Mouse (Mus musculus) T-cell, adult 2 months (primary cell): ENCODE measurements at regions not wholly inside any gene's neighbourhood (a gene's known extent, or its start where the extent isn't known, plus 50 kb on each side); places are given as distances from the start of the nearest gene placed in this dataset.

Source experiments
- DNase-seq: peaks from one replicate; pipeline ENCODE4 v3.0.0; 2022; ENCODE audit warnings: low spot score

- DNase-seq, result no peak
Observed at GRCm38 (mm10) chr14:78438064-78438677, 98.4 kb downstream of the Akap11 start.

GRCm38 (mm10) chr14:78436586-78436985 lies 100.0 kb downstream of the Akap11 start:
- DNase-seq, result no peak

GRCm38 (mm10) chr14:78435982-78436381 lies 100.6 kb downstream of the Akap11 start:
- no peak for DNase-seq

DNA sequence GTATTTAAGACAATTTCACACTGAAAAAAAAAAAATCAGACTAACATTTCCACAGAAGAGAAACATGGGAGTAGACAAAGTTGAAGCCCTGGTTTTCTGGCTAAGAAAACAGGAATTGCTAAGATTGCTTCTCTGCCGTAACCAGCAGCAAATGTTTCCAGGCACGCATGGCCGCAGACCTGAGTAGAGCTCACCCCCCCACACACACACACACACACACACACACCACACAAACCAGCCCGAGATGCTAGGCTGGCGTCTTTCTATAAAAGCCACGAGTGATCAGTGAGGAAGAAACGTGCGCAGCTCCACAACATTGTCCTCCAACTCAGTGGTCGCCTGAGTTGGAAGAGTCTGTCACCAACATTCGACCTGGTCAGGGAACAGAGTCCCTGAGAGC lies 101.0 kb downstream of the Akap11 start:
- no peak for DNase-seq

DNA sequence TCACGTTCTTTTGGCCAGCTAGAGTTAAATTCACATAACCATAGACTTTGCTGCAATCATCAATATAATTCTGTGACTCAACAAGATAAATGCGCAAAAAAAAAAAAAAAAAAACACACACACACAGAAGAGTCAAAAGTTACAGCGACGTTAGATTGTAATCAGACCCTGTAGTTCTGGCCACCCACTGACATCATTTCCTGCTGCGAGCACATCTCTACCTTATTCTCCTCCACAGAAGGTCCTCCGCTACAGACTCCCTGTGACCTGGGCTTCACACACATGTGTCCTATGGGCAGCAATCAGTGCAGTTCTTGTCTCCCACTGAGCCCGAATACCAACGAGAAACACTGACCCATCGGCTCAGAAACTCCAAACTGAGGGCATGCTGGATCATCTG lies 101.9 kb downstream of the Akap11 start:
- no peak for DNase-seq

GRCm38 (mm10) chr14:78434126-78434525 lies 102.5 kb downstream of the Akap11 start:
- peak; percentile 15 for DNase-seq

DNA sequence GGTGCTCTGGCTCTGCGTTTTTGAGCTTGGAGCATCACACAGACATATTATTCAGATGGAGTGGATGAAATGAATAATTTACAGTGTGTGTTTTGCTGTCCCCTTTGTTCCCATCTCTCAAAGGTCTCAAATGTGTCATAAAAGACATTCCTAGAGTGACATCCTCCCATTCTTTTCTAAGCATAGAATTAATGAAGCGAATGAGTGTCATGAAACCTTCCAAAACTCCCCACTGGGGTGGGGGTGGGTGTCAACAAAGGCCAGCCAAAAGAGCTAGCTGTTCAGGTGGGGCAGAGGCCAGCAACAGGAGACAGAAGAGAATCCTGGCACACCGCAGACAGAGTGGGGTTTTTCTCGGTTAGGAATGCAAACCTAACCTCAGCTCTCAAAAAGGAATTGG lies 104.1 kb downstream of the Akap11 start:
- no peak for DNase-seq

DNA sequence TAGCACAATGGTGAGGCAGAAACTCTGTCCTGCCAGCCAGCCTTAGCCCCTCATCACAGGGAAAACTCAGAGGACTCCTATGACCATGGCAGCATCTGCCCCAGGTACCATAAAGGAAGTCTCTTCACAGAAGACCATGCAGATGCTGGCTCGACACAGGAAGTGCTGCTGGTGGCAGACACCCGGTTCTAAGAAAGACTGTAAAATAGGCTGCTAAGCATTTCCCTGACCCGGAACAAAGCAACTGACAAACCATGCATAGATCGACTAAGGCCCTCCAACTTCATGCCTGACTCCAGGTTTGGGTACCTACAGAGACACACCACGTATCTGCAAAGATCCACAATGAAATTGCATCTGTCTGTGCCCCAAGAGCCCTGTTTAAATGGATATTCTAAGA lies 104.7 kb downstream of the Akap11 start:
- DNase-seq, result peak; percentile 44

- DNase-seq, result no peak
Observed at GRCm38 (mm10) chr14:78431406-78431805, 105.2 kb downstream of the Akap11 start.

GRCm38 (mm10) chr14:78428233-78429019 lies 108.2 kb downstream of the Akap11 start:
- DNase-seq, result no peak

DNA sequence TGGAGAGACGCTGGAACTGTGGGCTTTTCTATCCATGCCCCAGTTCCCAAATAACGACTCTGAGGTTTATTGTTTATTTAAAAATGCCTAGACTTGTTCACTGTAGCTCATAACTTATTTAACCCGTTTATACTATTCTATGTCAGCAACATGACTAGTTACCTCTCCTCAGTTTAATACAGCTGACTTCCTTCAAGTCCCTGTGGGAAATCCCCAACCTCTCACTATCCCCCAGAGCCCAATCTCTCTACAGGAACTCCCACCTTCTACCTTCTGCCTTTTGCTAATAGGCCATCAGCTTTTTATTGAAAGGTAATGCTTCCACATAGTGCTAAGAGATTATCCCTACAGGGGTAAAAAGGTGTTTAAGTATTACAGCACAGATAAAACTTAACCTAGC lies 109.5 kb downstream of the Akap11 start:
- no peak for DNase-seq

GRCm38 (mm10) chr14:78422601-78423000 lies 114.0 kb downstream of the Akap11 start:
- no peak for DNase-seq

DNA sequence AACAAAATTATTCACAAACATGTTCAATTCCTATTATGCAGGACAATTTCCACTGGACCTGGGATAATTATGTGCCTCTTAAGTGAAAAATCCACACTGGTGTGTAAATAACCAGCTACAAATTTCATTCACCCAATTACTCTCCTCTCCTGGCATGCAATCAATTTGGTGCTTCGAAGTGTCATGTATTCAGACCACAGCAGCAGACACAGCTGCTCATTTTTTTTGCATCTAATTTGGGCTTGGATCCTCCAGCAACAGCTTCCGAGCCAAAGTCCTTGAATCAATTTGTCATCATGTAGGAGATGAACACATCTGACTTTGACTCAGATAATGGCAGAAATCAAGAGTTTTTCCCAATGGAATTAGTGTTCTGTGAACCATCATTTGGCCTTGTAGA lies 113.1 kb upstream of the Tnfsf11 start:
- no peak for DNase-seq

GRCm38 (mm10) chr14:78420176-78420575 lies 112.3 kb upstream of the Tnfsf11 start:
- DNase-seq, result no peak

DNA sequence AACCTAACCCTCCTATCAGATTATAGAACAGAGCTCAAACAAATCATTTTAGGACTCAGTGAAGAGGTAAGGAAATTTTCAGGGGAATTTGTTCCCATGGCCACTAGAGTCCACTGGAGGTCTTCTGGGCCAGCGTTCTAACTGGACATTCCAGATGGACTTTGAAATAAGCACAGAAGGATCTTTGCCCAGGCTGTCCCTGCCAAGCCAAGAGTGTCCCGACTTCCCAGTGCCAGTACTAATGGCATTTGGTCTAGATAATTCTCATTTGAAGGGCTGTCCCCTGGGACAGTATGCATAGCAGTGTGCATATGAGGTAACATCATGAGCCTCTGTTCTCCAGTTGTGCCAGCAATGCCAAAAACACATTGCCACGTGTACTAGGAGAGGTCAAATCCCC lies 97.7 kb upstream of the Tnfsf11 start:
- DNase-seq, result no peak

- DNase-seq, result no peak
Observed at GRCm38 (mm10) chr14:78397914-78398313, 90.1 kb upstream of the Tnfsf11 start.

DNA sequence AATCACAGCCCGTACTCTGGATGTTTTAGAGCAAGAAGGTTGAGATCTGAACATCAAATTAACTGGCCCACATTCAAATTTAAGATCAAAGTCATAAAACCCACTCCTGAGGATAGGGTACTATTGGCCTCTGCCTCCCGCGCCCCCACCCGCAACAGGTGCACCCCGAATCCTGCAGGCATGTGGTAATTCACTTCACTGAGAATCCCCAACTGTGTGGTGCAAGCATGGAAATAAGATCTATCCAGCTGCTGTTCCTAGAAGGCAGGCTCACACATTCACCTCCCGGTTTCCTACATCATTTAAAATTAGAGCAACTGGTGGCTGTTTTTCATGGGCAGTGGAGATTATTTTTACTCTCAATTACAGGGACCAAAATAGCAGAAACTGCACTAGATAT lies 87.8 kb upstream of the Tnfsf11 start:
- DNase-seq, result no peak

DNA sequence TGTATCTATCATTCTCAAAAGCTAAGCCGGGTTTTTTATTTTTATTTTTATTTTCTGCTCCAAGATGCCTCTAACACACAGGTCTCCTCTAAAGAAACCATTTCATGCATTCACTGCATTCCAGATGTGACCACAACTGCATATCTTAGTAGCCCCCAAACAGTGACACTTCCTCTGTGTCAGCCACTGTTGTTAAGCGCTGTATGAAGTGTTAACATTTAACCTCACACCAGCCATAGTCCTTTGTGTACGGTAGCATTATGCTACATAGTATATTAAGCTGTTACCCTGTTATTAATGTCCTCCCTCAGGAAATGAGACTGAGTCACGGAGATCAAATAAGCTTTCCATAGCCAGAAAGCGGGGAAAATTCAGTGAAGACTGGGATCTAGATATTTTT lies 79.2 kb upstream of the Tnfsf11 start:
- no peak for DNase-seq

- DNase-seq, result peak; percentile 57
Observed at GRCm38 (mm10) chr14:78384370-78384769, 76.5 kb upstream of the Tnfsf11 start.

DNA sequence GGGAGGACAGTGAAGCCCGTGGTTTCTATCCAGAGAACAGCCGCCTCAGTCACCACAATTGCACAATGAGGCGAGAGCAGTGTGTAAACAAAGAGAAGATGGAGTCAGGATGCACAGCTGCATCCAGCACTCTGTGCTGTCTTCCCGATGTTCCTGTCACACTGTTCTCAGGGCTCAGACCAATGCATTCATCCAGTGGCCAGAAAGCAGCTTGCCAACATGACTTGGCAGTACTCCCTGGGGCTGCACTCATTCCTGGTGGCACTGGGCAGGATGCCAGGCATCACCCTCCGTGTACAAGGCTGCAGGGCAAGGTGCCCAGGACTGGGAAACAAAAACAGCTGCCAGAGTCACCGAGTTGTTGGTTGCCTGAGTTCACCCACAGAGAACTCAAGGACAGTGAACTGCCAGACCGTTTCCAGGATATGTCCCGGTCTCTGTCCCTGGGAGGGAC lies 75.4 kb upstream of the Tnfsf11 start:
- no peak for DNase-seq

GRCm38 (mm10) chr14:78380011-78380410 lies 72.2 kb upstream of the Tnfsf11 start:
- DNase-seq, result no peak

GRCm38 (mm10) chr14:78376591-78376990 lies 68.7 kb upstream of the Tnfsf11 start:
- no peak for DNase-seq

DNA sequence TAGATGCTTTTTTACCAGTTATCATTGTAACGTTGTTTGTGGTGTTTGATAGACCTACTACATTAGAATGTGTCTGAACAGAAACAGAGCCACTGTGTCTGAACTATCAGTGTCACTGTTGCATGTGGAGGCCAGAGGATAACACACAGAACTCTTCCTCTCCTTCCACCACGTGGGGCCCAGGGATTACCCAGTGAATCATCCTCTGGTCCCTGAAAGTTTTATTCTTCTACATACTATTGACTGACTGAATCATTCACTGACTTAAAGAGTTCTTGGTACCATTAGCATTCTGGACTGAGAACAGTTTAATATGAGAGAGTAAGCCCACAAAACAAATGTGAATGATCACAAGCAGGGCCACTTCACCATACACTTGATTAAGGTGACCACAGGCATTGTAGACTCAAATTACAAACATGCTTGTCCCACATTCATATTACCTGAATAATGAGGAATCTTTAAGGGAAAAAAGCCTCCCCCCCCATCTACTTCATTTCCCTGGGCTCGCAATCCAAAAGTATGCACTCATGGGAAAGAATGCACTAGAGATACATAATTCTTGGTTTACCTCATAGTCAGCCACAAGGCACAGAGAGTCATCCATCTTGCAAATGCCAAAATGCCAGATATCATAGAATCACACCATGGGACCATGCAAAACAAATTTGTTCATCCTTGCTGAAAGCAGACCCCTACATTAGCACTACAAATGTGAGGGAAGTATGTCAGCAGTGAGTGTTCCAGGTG lies 68.1 kb upstream of the Tnfsf11 start:
- no peak for DNase-seq
